Mouse (Mus musculus): ENCODE results near the gene Mucl3. TPM values are rescaled to one million over a fixed set of nuclear protein-coding genes. Genes with fewer than 3 reads are reported as not detected.
A peak's percentile ranks its signal among the peaks of the same experiment; 100 is the strongest.

The Mucl3 gene
- total RNA-seq (2021): not detected
- long read RNA-seq, experiment 1: 0 reads
- long read RNA-seq, experiment 2: 0 reads

- no peak for DNase-seq (ENCODE audit: low spot score in 2 of 2)
These were observed at the start of gene Mucl3 for GRCm38 (mm10) chr17:35643609-35644236. Gene Mucl3 (minus strand): TSS chr17:35643695.

DNA sequence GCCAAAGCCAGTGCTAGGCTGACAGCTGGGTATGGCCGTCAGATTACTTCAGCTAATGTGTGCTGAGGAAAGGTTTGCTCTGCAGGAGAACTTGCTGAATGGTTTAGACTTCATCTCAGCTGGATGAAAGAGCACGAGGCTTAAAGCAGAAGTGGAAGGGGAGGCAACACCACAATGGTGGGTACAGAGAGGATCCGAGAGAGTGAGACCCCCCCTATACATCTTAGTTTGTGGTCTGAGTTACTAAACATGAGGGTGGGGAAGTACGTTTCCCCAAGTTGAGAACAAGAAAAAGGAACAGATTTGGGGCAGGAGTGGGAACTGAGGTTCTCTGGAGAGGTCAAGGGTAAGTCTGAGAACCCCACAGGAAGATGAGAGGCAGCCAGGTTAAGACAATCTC is 48.9 kb upstream of the Mucl3 start:
- DNase-seq (ENCODE audit: low spot score in 2 of 2): no peak

DNA sequence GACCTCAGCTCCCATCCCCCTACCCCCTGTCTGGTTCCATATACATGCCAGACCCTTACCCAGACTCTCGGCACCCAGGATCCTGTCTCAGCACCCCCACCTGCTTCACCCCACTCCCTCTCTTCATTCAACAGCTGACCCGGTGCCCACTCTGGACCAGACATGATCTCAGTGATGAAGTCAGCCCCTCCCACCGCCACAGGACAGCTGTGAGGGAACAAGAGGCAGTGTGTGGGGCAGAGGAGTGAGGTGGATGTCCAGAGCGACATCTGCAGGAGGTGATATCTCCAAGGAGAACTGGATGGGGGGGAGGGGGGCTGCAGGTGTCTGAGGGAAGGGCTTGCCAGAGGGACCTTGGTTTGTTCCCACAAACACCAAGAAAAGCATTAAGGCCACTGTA is 48.3 kb upstream of the Mucl3 start:
- no peak for DNase-seq (ENCODE audit: low spot score in 2 of 2)

GRCm38 (mm10) chr17:35689936-35690645 is 46.6 kb upstream of the Mucl3 start:
- no peak for DNase-seq (ENCODE audit: low spot score in 2 of 2)

GRCm38 (mm10) chr17:35688347-35689175 is 45.1 kb upstream of the Mucl3 start:
- DNase-seq (ENCODE audit: low spot score in 2 of 2): no peak

GRCm38 (mm10) chr17:35685061-35685460 is 41.6 kb upstream of the Mucl3 start:
- no peak for DNase-seq (ENCODE audit: low spot score in 2 of 2)

DNA sequence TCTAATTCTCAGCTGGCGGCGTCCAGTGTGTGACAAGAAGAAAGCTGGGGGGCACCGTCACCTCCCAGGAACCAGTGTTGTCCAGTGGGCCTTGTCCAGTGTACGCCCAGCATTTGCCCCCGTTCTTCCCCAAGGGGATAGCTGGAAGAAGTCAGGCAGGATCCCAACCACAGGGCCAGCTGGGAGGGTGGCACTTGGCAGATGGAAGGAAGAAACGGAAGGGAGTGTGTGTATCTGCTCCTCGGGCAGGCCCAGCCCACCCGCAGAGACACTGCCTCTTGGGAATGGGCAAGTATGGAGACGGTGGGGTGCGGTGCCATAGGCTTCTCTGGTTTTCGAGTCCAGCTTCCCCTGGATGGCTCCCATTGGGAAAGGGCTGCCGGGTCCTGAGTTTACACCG is 38.5 kb upstream of the Mucl3 start:
- DNase-seq (ENCODE audit: low spot score in 2 of 2): no peak

DNA sequence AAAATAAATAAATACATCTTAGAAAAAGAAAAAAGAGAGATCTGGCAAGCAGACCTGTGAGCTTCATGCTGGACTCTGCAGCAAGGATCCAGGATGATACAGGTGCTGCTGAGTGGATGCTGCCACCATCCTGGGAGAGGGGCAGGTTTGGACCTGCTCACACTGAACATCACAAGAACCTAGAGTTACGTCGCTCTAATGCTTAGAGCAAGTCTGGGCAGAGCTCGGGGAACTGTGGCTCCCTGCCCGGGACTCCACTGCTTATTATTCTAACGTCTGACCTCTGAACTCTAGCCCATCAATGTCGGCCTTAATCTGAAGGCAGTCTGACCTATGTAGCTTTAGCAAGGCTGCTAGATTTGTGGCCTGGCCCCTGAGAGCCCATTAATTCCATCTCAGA is 37.1 kb upstream of the Mucl3 start:
- DNase-seq (ENCODE audit: low spot score in 2 of 2): no peak

DNA sequence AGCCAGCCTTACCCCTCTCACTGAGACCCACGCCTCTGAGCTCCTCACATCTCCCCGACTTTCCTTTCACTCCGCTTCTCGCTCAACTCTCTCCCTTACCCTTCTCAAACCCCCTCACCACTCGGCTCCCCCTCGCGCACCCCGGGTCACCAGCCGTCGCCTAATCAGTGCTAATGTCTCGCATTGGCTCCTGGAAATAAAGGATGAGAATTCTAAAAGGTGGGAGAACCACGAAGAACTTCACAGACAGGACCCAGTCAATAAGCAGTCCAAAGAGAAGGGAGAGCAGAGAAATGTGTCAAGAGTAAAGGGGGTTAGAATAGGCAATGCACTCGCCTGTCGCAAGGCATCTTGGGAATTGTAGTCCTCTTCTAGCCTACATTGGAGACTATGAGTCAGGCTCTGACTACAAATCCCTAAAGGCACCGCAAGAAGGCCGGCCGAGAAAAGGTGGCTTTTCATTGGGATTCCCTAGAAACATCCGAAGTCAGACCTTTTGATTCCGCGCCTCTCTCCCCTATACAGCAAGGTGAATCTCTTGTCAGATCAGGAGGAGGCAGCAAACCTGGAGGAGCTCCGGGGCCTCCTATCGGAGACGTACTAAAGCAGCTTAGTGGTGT is 30.0 kb upstream of the Mucl3 start, which contains the start of gene Gtf2h4:
Gene Gtf2h4, minus strand, starts transcription at position 324 of the 620 bp plus-strand sequence.
- DNase-seq (ENCODE audit: low spot score in 2 of 2): peak; percentile 66 to 72

DNA sequence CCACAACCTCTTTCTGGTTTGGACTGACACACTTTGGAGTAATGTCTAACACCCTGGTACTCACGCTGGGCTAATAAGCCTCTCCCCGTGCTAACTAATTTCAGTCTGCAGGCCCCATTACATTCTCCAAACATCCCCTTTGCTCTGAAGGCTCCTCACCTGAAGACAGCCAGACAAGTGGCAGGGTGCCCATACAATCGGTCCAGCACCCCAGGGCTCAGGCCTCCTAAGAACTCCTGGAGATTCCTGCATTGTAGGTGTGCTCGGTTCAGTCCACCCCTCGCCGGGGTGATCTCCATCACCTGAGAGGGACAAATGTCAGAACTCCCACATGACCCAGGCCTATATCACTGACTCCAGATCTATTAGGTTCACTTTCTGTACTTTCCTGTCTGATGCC is 29.0 kb upstream of the Mucl3 start:
- DNase-seq (ENCODE audit: low spot score in 2 of 2): no peak

- no peak for DNase-seq (ENCODE audit: low spot score in 2 of 2)
These were observed 28.4 kb upstream of the Mucl3 start for GRCm38 (mm10) chr17:35671846-35672245.

- DNase-seq (ENCODE audit: low spot score in 2 of 2): no peak
These were observed 26.2 kb upstream of the Mucl3 start for GRCm38 (mm10) chr17:35669731-35670130.

- DNase-seq (ENCODE audit: low spot score in 2 of 2): peak; percentile 97 to 98
These were observed 24.0 kb upstream of the Mucl3 start, which contains the start of gene Vars2 for GRCm38 (mm10) chr17:35667334-35668065. Gene Vars2 (minus strand): TSS chr17:35667592.

DNA sequence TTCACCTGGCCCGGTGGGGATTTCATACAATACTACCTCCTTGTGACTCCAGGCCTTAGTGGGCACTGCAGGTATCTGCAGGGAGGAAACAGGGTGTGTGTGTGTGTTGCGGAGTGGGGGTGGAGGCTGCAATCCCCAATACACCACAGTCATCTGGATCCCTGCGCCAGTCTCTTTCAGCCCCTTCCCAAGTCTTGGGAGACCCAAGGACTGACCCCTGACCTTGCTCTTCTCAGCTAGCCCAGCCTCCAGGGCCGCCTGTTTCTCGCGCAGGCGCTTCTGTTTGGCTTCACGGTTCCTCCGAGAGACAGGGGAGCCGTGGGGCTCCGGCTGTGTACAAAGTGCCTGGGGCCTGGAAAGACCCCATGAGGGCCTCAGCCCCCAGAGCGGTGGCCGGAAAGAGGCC is 23.4 kb upstream of the Mucl3 start:
- no peak for DNase-seq (ENCODE audit: low spot score in 2 of 2)

DNA sequence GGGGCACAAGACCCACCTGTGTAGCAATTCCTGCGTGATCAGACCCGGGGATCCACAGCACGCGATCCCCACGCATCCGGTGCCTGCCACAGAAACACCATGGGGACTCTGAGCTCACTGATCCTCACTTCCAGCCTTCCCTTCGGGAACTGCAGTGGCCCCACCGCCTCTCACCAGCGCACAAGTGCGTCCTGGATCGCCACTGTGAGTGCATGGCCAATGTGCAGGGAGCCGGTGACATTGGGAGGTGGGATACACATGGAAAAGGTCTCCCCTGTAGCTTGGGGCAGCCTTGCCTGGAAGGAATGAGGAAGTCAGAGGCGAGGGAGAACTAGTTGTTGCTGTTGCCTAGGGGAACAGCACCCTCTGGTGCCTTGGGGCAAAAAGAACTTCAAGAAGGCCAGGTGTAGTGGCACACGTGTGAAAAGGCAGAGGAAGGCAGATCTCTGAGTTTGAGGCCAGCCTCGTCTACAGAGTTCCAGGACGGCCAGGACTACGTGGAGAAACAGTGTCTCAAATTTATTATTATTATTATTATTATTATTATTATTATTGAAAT is 22.5 kb upstream of the Mucl3 start:
- DNase-seq (ENCODE audit: low spot score in 2 of 2): no peak

DNA sequence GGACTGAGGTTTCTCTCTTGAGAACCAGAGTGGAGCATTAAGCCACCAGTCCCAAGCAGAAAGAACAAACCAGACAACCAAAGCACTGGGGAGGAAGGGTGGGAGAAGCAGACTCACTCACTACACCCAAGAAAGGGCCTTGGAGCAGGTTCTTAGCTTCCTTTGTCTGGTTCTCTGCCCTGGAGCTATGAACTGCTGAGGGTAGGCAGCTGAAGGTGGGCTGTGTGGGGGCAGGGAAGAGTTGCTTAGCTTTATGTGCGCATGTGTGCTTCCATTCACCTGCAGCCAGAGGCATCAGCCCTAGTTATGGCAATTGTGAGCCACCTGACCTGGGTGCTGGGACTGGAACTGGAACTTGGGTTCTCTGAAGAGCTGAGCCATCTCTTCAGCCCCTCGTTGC is 9.6 kb upstream of the Mucl3 start:
- DNase-seq (ENCODE audit: low spot score in 2 of 2): no peak

DNA sequence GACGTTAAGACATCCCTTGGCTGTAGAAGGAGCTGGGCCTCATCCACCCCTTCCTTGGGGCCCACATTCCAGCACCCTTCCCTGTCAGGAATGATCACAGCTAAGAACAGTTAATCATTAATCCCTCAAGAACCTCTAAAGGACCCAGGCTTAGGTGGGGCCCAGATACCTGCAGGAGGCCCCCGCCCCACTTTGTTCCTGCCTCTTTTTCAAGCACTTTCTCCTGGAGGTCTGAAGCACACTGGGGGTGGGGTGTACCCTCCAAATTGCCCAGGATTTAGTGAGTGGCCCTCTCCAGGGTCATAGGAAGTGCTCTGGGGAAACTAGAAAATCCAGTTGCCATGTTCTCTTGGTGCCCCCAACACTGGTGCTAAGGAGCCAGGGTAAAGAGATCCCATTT is 5.9 kb upstream of the Mucl3 start:
- DNase-seq (ENCODE audit: low spot score in 2 of 2): no peak

GRCm38 (mm10) chr17:35639352-35639751 is 4.1 kb downstream of the Mucl3 start:
- DNase-seq (ENCODE audit: low spot score in 2 of 2): no peak

- DNase-seq (ENCODE audit: low spot score in 2 of 2): peak in 1 of 2 experiments; percentile 24
These were observed 4.9 kb downstream of the Mucl3 start for GRCm38 (mm10) chr17:35638475-35639190.

DNA sequence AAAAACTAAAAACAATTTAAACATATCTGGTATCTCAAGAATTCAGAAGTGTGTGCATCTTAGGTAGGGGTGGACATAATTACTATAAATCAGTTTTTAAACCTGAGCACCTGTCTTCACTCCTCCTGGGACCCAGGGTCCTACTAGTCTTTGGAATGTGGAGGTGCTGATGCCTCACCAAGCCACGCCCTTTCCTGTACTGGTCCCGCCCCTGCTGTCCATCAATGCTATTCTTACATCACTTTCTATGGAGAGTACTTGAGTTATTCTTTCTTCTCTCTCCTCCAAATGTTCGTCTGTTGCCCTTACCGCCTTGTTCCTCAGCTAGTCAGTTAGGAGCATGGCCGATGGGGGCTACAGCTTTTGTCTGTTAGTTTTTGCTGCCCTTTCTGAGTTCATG is 7.1 kb downstream of the Mucl3 start:
- no peak for DNase-seq (ENCODE audit: low spot score in 2 of 2)

Measured in adrenal gland, adult 18-20 months (tissue).